Mouse (Mus musculus): Measurements from ENCODE around the gene Rae1.

- TF ChIP-seq CHD2 (IDR thresholded peaks at IDR 0.05; ENCODE audit: low read depth, low read length) = no peak
- no peak for TF ChIP-seq ZNF384 (IDR thresholded peaks at IDR 0.05; ENCODE audit: low read depth, low read length)
- no peak for TF ChIP-seq ZC3H11A (IDR thresholded peaks at IDR 0.05; ENCODE audit: borderline replicate concordance, low read depth, low read length)
- TF ChIP-seq MAFK (IDR thresholded peaks at IDR 0.05; ENCODE audit: insufficient read depth, low read depth, low read length) = no peak
Measured at GRCm38 (mm10) chr2:172950722-172951121, 49.2 kb upstream of the Rae1 start.
